Mouse (Mus musculus): ENCODE data around the gene Slc9a2. TPM values are rescaled to one million over a fixed set of nuclear protein-coding genes. Genes with fewer than 3 reads are reported as not detected.

The Slc9a2 gene
- polyA plus RNA-seq, 1 experiment = 0.15 TPM

GRCm38 (mm10) chr1:40764042-40764441 is 83.7 kb downstream of the Slc9a2 start:
- TF ChIP-seq POLR2A (IDR thresholded peaks at IDR 0.05; ENCODE audit: borderline replicate concordance, low read depth, low read length) (no peak), CTCF (IDR thresholded peaks at IDR 0.05; ENCODE audit: low read depth, low read length) (no peak)
- no peaks in the 10 kb centered on the region for H3K4me1 ChIP-seq (ENCODE audit: control insufficient read depth, insufficient read depth, low read length)
- no peak overlapping the region for H3K27ac ChIP-seq (ENCODE audit: insufficient read depth, low read depth, low read length)

GRCm38 (mm10) chr1:40764701-40765275 is 84.4 kb downstream of the Slc9a2 start:
- H3K4me3 ChIP-seq (ENCODE audit: insufficient read depth, low read length) = no peak overlapping the region
- H3K4me1 ChIP-seq (ENCODE audit: control insufficient read depth, insufficient read depth, low read length) = no peaks in the 10 kb centered on the region
- TF ChIP-seq POLR2A (IDR thresholded peaks at IDR 0.05; ENCODE audit: borderline replicate concordance, low read depth, low read length) = no peak
- TF ChIP-seq CTCF (IDR thresholded peaks at IDR 0.05; ENCODE audit: low read depth, low read length) = no peak
- H3K27ac ChIP-seq (ENCODE audit: insufficient read depth, low read depth, low read length) = no peak overlapping the region

More at GRCm38 (mm10) chr1:40764042-40764441, 83.7 kb downstream of the Slc9a2 start:
- H3K4me3 ChIP-seq (ENCODE audit: insufficient read depth, low read length) = no peak overlapping the region

GRCm38 (mm10) chr1:40765521-40765920 is 85.1 kb downstream of the Slc9a2 start:
- TF ChIP-seq POLR2A (IDR thresholded peaks at IDR 0.05; ENCODE audit: borderline replicate concordance, low read depth, low read length) (no peak), CTCF (IDR thresholded peaks at IDR 0.05; ENCODE audit: low read depth, low read length) (no peak)
- no peak overlapping the region for H3K4me3 ChIP-seq (ENCODE audit: insufficient read depth, low read length)
- H3K27ac ChIP-seq (ENCODE audit: insufficient read depth, low read depth, low read length) = no peak overlapping the region
- no peaks in the 10 kb centered on the region for H3K4me1 ChIP-seq (ENCODE audit: control insufficient read depth, insufficient read depth, low read length)

GRCm38 (mm10) chr1:40767588-40767987 is 87.2 kb downstream of the Slc9a2 start:
- no peak overlapping the region for H3K27ac ChIP-seq (ENCODE audit: insufficient read depth, low read depth, low read length)
- TF ChIP-seq POLR2A (IDR thresholded peaks at IDR 0.05; ENCODE audit: borderline replicate concordance, low read depth, low read length) (no peak), CTCF (IDR thresholded peaks at IDR 0.05; ENCODE audit: low read depth, low read length) (no peak)
- no peaks in the 10 kb centered on the region for H3K4me1 ChIP-seq (ENCODE audit: control insufficient read depth, insufficient read depth, low read length)
- H3K4me3 ChIP-seq (ENCODE audit: insufficient read depth, low read length) = no peak overlapping the region

- TF ChIP-seq POLR2A (IDR thresholded peaks at IDR 0.05; ENCODE audit: borderline replicate concordance, low read depth, low read length) = no peak
- peak; percentile 51; the same call in 1 of the 2 replicates for TF ChIP-seq CTCF (IDR thresholded peaks at IDR 0.05; ENCODE audit: low read depth, low read length)
- Histone ChIP-seq H3K4me3 (ENCODE audit: insufficient read depth, low read length) (no peak overlapping the region), H3K27ac (ENCODE audit: insufficient read depth, low read depth, low read length) (no peak overlapping the region), H3K4me1 (ENCODE audit: control insufficient read depth, insufficient read depth, low read length) (no peaks in the 10 kb centered on the region)
Measured at GRCm38 (mm10) chr1:40768606-40769005, 88.2 kb downstream of the Slc9a2 start.

GRCm38 (mm10) chr1:40769331-40769894 is 89.0 kb downstream of the Slc9a2 start:
- Histone ChIP-seq H3K27ac (ENCODE audit: insufficient read depth, low read depth, low read length) (no peak overlapping the region), H3K4me3 (ENCODE audit: insufficient read depth, low read length) (no peak overlapping the region), H3K4me1 (ENCODE audit: control insufficient read depth, insufficient read depth, low read length) (no peaks in the 10 kb centered on the region)
- TF ChIP-seq CTCF (IDR thresholded peaks at IDR 0.05; ENCODE audit: low read depth, low read length) (no peak), POLR2A (IDR thresholded peaks at IDR 0.05; ENCODE audit: borderline replicate concordance, low read depth, low read length) (no peak)

GRCm38 (mm10) chr1:40771196-40771970 is 91.0 kb downstream of the Slc9a2 start:
- no peaks in the 10 kb centered on the region for H3K4me1 ChIP-seq (ENCODE audit: control insufficient read depth, insufficient read depth, low read length)
- no peak for TF ChIP-seq CTCF (IDR thresholded peaks at IDR 0.05; ENCODE audit: low read depth, low read length)
- TF ChIP-seq POLR2A (IDR thresholded peaks at IDR 0.05; ENCODE audit: borderline replicate concordance, low read depth, low read length) = no peak
- no peak overlapping the region for H3K4me3 ChIP-seq (ENCODE audit: insufficient read depth, low read length)
- no peak overlapping the region for H3K27ac ChIP-seq (ENCODE audit: insufficient read depth, low read depth, low read length)

GRCm38 (mm10) chr1:40773234-40773633 is 92.9 kb downstream of the Slc9a2 start:
- H3K4me1 ChIP-seq (ENCODE audit: control insufficient read depth, insufficient read depth, low read length) = no peaks in the 10 kb centered on the region
- no peak for TF ChIP-seq CTCF (IDR thresholded peaks at IDR 0.05; ENCODE audit: low read depth, low read length)
- TF ChIP-seq POLR2A (IDR thresholded peaks at IDR 0.05; ENCODE audit: borderline replicate concordance, low read depth, low read length) = no peak
- no peak overlapping the region for H3K27ac ChIP-seq (ENCODE audit: insufficient read depth, low read depth, low read length)
- no peak overlapping the region for H3K4me3 ChIP-seq (ENCODE audit: insufficient read depth, low read length)

GRCm38 (mm10) chr1:40774040-40774439 is 93.7 kb downstream of the Slc9a2 start:
- no peaks in the 10 kb centered on the region for H3K4me1 ChIP-seq (ENCODE audit: control insufficient read depth, insufficient read depth, low read length)
- TF ChIP-seq POLR2A (IDR thresholded peaks at IDR 0.05; ENCODE audit: borderline replicate concordance, low read depth, low read length) (no peak), CTCF (IDR thresholded peaks at IDR 0.05; ENCODE audit: low read depth, low read length) (no peak)
- H3K4me3 ChIP-seq (ENCODE audit: insufficient read depth, low read length) = no peak overlapping the region
- no peak overlapping the region for H3K27ac ChIP-seq (ENCODE audit: insufficient read depth, low read depth, low read length)

GRCm38 (mm10) chr1:40776102-40776501 is 95.7 kb downstream of the Slc9a2 start:
- Histone ChIP-seq H3K4me3 (ENCODE audit: insufficient read depth, low read length) (no peak overlapping the region), H3K27ac (ENCODE audit: insufficient read depth, low read depth, low read length) (no peak overlapping the region)
- TF ChIP-seq POLR2A (IDR thresholded peaks at IDR 0.05; ENCODE audit: borderline replicate concordance, low read depth, low read length) = no peak
- TF ChIP-seq CTCF (IDR thresholded peaks at IDR 0.05; ENCODE audit: low read depth, low read length) = no peak

More at GRCm38 (mm10) chr1:40776102-40776501, 95.7 kb downstream of the Slc9a2 start:
- no peaks in the 10 kb centered on the region for H3K4me1 ChIP-seq (ENCODE audit: control insufficient read depth, insufficient read depth, low read length)

All from bone marrow macrophage, adult 2 months (primary cell).